Mouse (Mus musculus): ENCODE results near the gene Adi1. TPM values are rescaled to one million over a fixed set of nuclear protein-coding genes. Genes with fewer than 3 reads are reported as not detected.
A peak's percentile ranks its signal among the peaks of the same experiment; 100 is the strongest.

Gene Adi1
- total and polyA plus RNA-seq, 2 experiments from 2014 or later: 8.5 to 33.3 TPM

DNA sequence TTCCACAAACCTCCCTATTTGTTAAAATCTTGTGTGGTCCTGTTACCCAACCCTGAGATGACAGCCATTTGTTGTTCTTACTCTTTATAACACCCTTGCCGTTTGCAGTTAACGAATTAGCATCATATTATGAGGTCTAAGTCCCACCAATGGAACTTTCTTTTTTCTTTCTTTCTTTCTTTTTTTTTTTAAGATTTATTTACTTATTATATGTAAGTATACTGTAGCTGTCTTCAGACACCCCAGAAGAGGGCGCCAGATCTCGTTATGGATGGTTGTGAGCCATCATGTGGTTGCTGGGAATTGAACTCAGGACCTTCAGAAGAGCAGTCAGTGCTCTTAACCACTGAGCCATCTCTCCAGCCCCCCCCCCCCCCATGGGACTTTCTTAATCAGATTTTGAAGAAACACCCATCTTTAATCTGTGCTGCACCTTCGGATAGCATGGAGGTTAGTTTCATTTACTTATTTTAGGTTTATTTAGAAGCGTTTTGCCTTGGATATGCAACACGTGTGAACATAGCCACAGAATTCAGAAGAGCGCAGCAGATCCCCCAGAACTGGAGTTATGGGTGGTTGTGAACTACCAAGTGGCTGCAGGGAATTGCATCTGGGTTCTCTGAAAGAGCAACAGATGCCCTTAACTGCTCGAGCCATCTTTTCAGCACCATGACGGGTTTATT lies 852 bp upstream of the Adi1 start:
- H3K4me2 ChIP-seq (ENCODE audit: low read depth, low read length): peak overlapping the region; percentile 50
- no peak overlapping the region for H3K9ac ChIP-seq (replicated peaks; ENCODE audit: low read length)
- H3K27ac ChIP-seq: peak overlapping the region; percentile 88
- TF ChIP-seq CTCF (IDR thresholded peaks at IDR 0.05; ENCODE audit: low read depth): peak; percentile 21; the same call in 1 of the 2 replicates
- peaks cover 8% of the 10 kb centered on the region for H3K4me1 ChIP-seq (ENCODE audit: insufficient read depth, low read length)
- no peaks in the 10 kb centered on the region for H3K9me3 ChIP-seq (ENCODE audit: low read length)
- WGBS: 86% methylated on average over 10 of the region's 10 CpGs
- ATAC-seq: no peak
- no peaks in the 10 kb centered on the region for H3K27me3 ChIP-seq (ENCODE audit: insufficient read depth, low read length)
- peak overlapping the region; percentile 43 for H3K4me3 ChIP-seq (ENCODE audit: low read length)
- no peak for DNase-seq (ENCODE audit: low spot score)
- H3K36me3 ChIP-seq (ENCODE audit: insufficient read depth, low read length): no peaks in the 10 kb centered on the region

GRCm38 (mm10) chr12:28675925-28676209 lies 836 bp downstream of the Adi1 start:
- Histone ChIP-seq H3K36me3 (ENCODE audit: insufficient read depth, low read length) (no peaks in the 10 kb centered on the region), H3K27ac (peak overlapping the region; percentile 88), H3K9ac (replicated peaks; ENCODE audit: low read length) (peak overlapping the region; percentile 45), H3K4me3 (ENCODE audit: low read length) (peak overlapping the region; percentile 43), H3K9me3 (ENCODE audit: low read length) (no peaks in the 10 kb centered on the region), H3K4me2 (ENCODE audit: low read depth, low read length) (peak overlapping the region; percentile 50), H3K4me1 (ENCODE audit: insufficient read depth, low read length) (peaks cover 8% of the 10 kb centered on the region), H3K27me3 (ENCODE audit: insufficient read depth, low read length) (no peaks in the 10 kb centered on the region)
- TF ChIP-seq CTCF (IDR thresholded peaks at IDR 0.05; ENCODE audit: low read depth): no peak
- ATAC-seq: no peak
- WGBS: 56% methylated on average over 5 of the region's 5 CpGs
- no peak for DNase-seq (ENCODE audit: low spot score)

GRCm38 (mm10) chr12:28684674-28685073 lies 9.6 kb downstream of the Adi1 start:
- Histone ChIP-seq H3K4me3 (ENCODE audit: low read length) (no peak overlapping the region), H3K27ac (no peak overlapping the region), H3K36me3 (ENCODE audit: insufficient read depth, low read length) (no peaks in the 10 kb centered on the region; the same call in 1 of the 2 replicates), H3K9ac (replicated peaks; ENCODE audit: low read length) (no peak overlapping the region), H3K4me1 (ENCODE audit: insufficient read depth, low read length) (no peaks in the 10 kb centered on the region), H3K9me3 (ENCODE audit: low read length) (no peaks in the 10 kb centered on the region), H3K4me2 (ENCODE audit: low read depth, low read length) (no peak overlapping the region), H3K27me3 (ENCODE audit: insufficient read depth, low read length) (no peaks in the 10 kb centered on the region)
- ATAC-seq (no peak), DNase-seq (ENCODE audit: low spot score) (no peak)
- 89% methylated on average over 1 of the region's 1 CpGs for WGBS
- no peak for TF ChIP-seq CTCF (IDR thresholded peaks at IDR 0.05; ENCODE audit: low read depth)

GRCm38 (mm10) chr12:28685771-28686170 lies 10.7 kb downstream of the Adi1 start:
- Histone ChIP-seq H3K9ac (replicated peaks; ENCODE audit: low read length) (no peak overlapping the region), H3K4me2 (ENCODE audit: low read depth, low read length) (no peak overlapping the region), H3K4me3 (ENCODE audit: low read length) (no peak overlapping the region), H3K27ac (no peak overlapping the region), H3K9me3 (ENCODE audit: low read length) (no peaks in the 10 kb centered on the region), H3K4me1 (ENCODE audit: insufficient read depth, low read length) (no peaks in the 10 kb centered on the region), H3K27me3 (ENCODE audit: insufficient read depth, low read length) (no peaks in the 10 kb centered on the region), H3K36me3 (ENCODE audit: insufficient read depth, low read length) (peaks cover 6% of the 10 kb centered on the region; the same call in 1 of the 2 replicates)
- ATAC-seq (no peak), DNase-seq (ENCODE audit: low spot score) (no peak)
- 60% methylated on average over 3 of the region's 3 CpGs for WGBS
- TF ChIP-seq CTCF (IDR thresholded peaks at IDR 0.05; ENCODE audit: low read depth): no peak

DNA sequence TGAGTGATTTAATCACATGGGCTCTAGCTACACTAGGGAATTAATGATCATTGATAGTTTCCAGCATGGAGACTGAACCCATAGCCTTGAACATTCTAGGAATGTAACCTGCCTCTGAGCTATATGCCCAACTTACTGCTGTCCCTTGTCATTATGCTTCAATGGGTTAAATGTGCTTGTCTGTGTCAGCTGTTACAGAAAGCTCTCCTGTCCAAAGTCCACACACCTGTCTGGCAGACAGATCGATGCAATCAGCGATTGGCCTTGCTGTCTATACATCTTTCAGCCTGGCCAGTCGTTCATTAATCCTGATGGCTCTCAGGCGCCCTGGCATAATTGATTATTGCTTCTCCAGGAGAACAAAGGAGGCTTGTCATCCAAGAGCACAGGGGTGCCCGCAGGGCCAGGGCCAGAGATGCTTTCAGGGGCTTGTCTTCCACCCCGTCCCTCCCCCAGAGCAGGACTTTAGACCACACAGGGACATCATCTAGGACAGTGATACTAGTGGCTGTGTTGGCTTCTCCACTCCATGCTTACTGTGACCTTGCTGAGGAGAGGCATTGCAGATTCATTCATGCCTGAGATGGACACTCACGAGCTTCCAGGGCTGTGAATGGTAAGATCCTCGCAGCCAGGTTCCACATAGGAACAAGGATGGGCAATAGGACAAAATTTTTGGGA lies 11.3 kb downstream of the Adi1 start:
- no peaks in the 10 kb centered on the region for H3K4me1 ChIP-seq (ENCODE audit: insufficient read depth, low read length)
- peaks cover 11% of the 10 kb centered on the region for H3K36me3 ChIP-seq (ENCODE audit: insufficient read depth, low read length)
- no peak for TF ChIP-seq CTCF (IDR thresholded peaks at IDR 0.05; ENCODE audit: low read depth)
- ATAC-seq (no peak), DNase-seq (ENCODE audit: low spot score) (no peak)
- H3K9ac ChIP-seq (replicated peaks; ENCODE audit: low read length): no peak overlapping the region
- H3K27me3 ChIP-seq (ENCODE audit: insufficient read depth, low read length): no peaks in the 10 kb centered on the region
- 50% methylated on average over 8 of the region's 8 CpGs for WGBS
- H3K9me3 ChIP-seq (ENCODE audit: low read length): no peaks in the 10 kb centered on the region
- H3K27ac ChIP-seq: no peak overlapping the region
- H3K4me2 ChIP-seq (ENCODE audit: low read depth, low read length): no peak overlapping the region
- no peak overlapping the region for H3K4me3 ChIP-seq (ENCODE audit: low read length)

- 88% methylated on average over 6 of the region's 6 CpGs for WGBS
Observed at GRCm38 (mm10) chr12:28688996-28689395, 14.0 kb downstream of the Adi1 start.

GRCm38 (mm10) chr12:28690730-28691129 lies 15.7 kb downstream of the Adi1 start:
- no peak for TF ChIP-seq CTCF (IDR thresholded peaks at IDR 0.05; ENCODE audit: low read depth)
- DNase-seq (ENCODE audit: low spot score): no peak
- Histone ChIP-seq H3K9ac (replicated peaks; ENCODE audit: low read length) (no peak overlapping the region), H3K4me3 (ENCODE audit: low read length) (no peak overlapping the region), H3K9me3 (ENCODE audit: low read length) (no peaks in the 10 kb centered on the region), H3K27ac (no peak overlapping the region), H3K36me3 (ENCODE audit: insufficient read depth, low read length) (peaks cover 17% of the 10 kb centered on the region), H3K27me3 (ENCODE audit: insufficient read depth, low read length) (no peaks in the 10 kb centered on the region), H3K4me1 (ENCODE audit: insufficient read depth, low read length) (no peaks in the 10 kb centered on the region), H3K4me2 (ENCODE audit: low read depth, low read length) (no peak overlapping the region)
- ATAC-seq: no peak
- WGBS: 89% methylated on average over 7 of the region's 7 CpGs

More at GRCm38 (mm10) chr12:28688996-28689395, 14.0 kb downstream of the Adi1 start:
- H3K4me3 ChIP-seq (ENCODE audit: low read length): no peak overlapping the region
- no peak for ATAC-seq
- no peak overlapping the region for H3K27ac ChIP-seq
- no peak for TF ChIP-seq CTCF (IDR thresholded peaks at IDR 0.05; ENCODE audit: low read depth)
- peaks cover 17% of the 10 kb centered on the region for H3K36me3 ChIP-seq (ENCODE audit: insufficient read depth, low read length)
- H3K9ac ChIP-seq (replicated peaks; ENCODE audit: low read length): no peak overlapping the region
- no peak for DNase-seq (ENCODE audit: low spot score)
- H3K27me3 ChIP-seq (ENCODE audit: insufficient read depth, low read length): no peaks in the 10 kb centered on the region
- no peaks in the 10 kb centered on the region for H3K9me3 ChIP-seq (ENCODE audit: low read length)
- no peak overlapping the region for H3K4me2 ChIP-seq (ENCODE audit: low read depth, low read length)
- no peaks in the 10 kb centered on the region for H3K4me1 ChIP-seq (ENCODE audit: insufficient read depth, low read length)
